Mouse (Mus musculus): Measurements from ENCODE around the gene Kifc5b.
A peak's percentile ranks its signal among the peaks of the same experiment; 100 is the strongest.

Kifc5b gene

GRCm38 (mm10) chr17:26947231-26948100, 30.6 kb downstream of the Kifc5b start:
- peak in 1 of 2 experiments; percentile 33 for DNase-seq

DNA sequence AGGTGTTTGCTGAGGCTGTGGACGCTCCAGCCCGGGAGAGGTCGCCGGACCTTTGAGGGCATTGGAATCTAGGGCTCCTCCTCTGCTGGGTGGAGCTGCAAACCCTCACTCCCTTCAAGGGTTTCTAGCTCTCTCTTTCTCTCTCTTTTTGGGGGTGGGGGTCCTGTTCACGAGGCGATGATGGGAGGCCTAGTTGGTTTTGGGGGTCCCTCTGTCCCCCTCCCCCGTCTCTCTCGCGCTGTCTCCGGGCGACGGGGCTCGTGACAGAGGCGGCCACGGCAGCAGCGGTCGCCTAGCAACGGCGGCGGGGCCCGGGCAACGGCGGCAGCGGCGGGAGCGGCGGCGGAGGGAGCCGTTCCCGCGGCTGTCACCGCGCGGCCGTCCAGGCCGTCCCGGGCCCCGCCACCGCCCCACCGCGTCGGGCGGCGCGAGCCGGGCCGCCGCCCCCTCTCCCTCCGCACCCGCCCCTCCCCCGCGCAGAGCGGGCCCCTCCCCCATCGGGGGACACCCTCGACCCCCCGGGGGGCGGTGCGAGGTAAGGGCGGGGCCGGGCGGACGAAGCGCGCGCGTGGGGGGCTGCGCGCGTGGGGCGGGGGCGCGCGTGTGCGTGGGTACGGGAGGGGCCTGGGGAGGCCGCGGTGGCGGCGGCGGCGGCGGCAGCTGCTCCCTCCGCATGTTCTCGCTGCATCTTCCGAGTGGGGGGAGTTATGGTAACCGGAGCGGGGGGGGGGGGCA, 31.6 kb downstream of the Kifc5b start:
- peak; percentile 62 to 78 for DNase-seq

- peak in 1 of 2 experiments; percentile 74 for DNase-seq
Observed at GRCm38 (mm10) chr17:26949051-26949577, 32.2 kb downstream of the Kifc5b start.

- no peak for DNase-seq
Observed at GRCm38 (mm10) chr17:26949866-26950265, 33.0 kb downstream of the Kifc5b start.

DNA sequence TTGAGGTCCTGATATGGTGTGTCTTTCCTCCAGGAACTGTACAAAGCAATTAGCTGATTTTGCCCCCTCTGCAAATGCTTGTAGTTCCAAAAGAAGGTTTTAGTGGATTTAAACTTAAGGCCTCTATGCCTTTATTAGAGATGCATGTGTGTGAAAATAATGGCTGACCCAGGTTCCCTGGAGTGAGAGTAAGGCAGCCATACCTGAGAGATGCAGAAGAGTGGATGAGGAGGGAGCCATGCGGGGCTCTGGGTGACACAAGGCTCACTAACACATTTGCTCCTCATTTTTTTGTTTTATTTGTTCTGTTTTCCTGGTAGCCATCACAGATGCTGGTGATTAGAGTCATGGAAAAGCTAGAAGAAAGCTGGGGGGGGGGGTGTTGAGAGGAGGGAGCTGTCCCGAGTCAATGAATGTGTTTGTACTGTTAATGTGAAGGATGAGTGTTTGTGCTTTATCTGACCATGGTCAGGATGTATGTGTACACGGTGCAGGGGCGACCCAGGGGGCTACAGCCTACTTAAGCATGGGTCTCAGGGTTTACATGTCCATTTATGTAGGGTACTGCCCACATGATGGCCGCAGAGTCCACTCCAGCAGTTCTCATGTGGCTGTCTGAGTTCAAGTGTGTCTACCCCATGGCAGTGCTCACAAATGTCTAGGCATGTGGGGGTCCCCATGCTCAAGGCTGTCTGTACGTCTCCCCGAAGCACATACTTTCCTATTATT, 33.8 kb downstream of the Kifc5b start:
- no peak for DNase-seq

DNA sequence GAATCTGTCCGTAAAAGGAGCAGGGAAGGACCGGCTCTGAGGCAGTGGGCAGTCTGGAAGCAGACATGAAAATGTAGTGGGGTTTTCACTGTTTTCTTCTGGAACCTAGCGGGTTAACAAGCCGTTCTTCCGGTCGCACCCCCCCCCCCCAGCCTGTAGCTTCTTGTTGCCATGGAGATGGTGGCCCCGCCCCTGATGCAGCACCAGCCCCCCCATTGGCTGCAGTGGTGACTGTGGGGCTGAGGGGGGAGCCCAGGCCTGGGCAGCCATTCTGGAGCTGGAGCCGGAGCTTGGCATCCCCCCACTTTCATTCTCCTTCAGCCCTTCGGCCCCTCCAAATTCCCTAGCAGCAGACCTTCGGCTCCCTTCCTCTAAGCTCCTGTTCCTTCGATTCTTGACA, 34.5 kb downstream of the Kifc5b start:
- DNase-seq: peak; percentile 85 to 86

- DNase-seq: no peak
Observed at GRCm38 (mm10) chr17:26951952-26952877, 35.3 kb downstream of the Kifc5b start.

DNA sequence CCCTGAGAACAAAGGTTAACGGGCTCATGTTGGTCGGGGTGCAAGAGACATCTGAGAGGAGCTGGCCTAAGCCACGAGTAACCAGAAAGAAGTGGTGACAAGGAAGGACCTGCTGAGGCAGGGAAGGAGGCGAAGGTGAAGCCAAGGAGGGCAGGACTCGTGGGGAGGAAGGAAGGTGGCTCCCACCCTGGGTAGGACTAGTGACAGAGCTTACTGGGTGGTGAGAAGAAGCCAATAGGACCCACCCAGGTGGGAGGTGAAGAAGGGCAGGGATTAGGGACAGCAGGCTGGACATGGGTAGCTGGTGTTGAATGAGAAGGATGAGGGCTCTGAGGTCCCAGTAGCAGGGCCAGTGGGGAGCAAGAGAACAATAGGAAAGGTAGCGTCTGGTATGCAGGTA, 36.3 kb downstream of the Kifc5b start:
- DNase-seq: no peak

DNA sequence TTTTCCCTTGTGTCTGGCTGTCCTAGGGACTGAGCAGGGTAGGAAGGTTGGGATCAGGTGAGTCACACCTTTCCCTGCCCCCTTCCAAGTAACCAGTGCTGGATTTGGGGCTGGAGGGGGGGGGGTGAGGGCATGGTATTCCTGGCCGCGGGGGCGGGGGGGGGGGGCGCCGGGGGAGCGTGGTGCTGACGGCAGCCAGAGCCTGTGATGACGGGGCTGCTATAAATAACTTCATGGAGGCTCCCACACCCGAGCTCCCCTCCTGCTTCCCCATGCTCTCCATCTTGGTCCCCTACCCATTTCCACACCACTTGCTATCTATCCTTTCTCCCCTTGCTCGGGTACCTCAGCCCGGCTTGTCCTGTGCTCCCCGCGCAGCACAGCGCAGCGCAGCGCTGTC, 36.8 kb downstream of the Kifc5b start:
- no peak for DNase-seq

- DNase-seq: no peak
Observed at GRCm38 (mm10) chr17:26956309-26956708, 39.4 kb downstream of the Kifc5b start.

- DNase-seq: no peak
Observed at GRCm38 (mm10) chr17:26956895-26957294, 40.0 kb downstream of the Kifc5b start.

- no peak for DNase-seq
Observed at GRCm38 (mm10) chr17:26957872-26958271, 41.0 kb downstream of the Kifc5b start.

DNA sequence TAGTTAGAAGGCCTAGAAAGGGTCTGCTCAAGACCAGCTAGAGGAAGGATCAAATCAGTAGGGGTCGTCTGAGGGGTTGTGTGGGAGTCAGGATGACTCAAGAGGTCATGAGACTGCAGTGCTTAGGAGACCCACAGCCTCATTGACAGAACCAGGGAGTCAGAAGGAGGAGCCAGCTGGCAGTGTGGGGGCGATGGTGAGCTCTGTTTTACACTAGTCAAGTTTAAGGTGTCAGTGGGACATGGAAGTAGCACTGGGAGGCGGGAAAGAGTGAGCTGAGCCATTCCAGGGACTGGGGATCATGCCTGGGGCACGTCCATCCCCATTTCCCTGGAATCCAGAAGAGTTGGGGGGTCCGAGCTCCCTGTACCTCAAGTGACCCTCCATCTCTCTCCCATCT, 42.0 kb downstream of the Kifc5b start:
- peak in 1 of 2 experiments; percentile 31 for DNase-seq

DNA sequence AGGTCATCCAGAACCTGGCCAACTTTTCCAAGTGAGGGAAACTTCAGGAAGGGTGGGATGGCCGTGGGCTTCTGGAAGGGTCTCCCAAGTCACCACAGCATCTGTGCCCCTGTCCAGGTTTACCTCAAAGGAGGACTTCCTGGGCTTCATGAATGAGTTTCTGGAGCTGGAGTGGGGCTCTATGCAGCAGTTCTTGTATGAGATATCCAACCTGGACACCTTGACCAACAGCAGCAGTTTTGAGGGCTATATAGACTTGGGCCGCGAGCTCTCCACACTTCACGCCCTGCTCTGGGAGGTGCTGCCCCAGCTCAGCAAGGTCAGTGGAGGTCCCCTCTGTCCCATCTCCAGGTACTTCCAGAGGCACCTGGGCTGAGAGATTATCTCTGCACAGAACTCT, 42.9 kb downstream of the Kifc5b start:
- DNase-seq: no peak

DNA sequence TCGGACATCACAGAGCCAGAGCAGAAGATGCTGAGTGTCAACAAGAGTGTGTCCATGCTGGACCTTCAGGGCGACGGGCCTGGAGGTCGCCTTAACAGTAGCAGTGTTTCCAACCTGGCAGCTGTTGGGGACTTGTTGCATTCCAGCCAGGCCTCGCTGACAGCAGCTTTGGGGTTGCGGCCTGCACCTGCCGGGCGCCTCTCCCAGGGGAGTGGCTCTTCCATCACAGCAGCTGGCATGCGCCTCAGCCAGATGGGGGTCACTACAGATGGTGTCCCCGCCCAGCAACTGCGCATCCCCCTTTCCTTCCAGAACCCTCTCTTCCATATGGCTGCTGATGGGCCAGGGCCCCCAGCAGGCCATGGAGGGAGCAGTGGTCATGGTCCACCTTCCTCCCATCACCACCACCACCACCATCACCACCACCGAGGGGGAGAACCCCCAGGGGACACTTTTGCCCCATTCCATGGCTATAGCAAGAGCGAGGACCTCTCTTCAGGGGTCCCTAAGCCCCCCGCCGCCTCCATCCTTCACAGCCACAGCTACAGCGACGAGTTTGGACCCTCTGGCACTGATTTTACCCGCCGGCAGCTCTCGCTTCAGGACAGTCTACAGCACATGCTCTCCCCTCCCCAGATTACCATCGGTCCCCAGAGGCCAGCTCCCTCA, 44.8 kb downstream of the Kifc5b start:
- no peak for DNase-seq

- no peak for DNase-seq
Observed at GRCm38 (mm10) chr17:26966993-26967392, 50.1 kb downstream of the Kifc5b start.

GRCm38 (mm10) chr17:26967477-26967876, 50.6 kb downstream of the Kifc5b start:
- no peak for DNase-seq

DNA sequence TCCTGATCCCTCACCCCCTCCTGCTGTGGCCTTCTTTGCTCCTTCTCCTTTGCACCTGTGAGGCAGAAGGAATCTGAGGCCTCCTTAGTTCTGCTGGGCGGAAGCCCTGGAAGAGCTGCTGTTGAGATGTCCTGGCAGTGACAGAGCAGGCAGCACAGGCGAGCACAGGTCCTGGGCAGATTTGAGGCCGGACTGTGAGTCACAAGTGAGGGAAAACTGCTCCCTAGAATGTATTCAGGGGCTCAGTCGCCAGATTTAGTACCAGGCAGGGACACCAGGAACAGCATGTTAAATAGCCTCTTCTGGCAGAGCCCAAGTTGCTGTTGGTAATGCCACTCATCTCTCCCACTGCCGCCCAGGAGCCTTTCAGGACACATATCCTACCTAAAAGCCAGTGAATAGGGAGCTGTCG, 51.3 kb downstream of the Kifc5b start:
- no peak for DNase-seq

DNA sequence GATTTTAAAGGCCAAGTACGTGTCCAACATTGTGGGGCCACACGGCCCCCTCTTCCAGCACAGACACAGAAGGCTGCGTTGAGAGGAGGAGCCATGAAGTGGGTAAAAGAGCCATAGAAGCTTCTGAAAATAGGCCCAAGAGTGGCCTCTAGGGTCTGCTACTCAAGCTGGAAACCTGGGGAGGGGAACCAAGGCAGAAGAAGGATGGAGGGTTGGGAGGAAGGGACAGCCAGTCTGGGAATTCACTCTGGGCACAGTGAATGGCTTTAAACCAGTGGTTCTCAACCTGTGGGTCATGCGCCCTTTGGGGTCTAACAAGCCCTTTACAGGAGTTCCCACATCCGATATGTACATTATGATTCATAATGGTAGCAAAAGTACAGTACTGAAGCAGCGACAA, 52.4 kb downstream of the Kifc5b start:
- no peak for DNase-seq

DNA sequence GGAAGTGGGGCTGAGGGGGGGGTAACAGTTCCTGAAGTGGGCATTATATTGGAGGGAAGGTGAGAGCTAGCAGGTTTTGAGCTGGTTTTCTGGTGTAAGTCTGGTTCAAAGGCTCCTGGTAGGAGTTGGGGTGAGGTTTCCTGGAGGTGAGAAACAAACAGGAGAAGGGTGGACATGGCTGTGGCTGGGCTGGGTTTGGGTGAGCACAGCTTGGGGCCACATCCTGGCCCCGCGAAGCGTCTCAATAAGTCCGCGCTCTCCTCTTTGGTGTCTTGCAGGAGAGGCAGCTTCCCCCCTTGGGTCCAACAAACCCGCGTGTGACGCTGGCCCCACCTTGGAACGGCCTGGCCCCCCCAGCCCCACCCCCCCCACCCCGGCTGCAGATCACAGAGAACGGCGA, 53.3 kb downstream of the Kifc5b start:
- no peak for DNase-seq

- DNase-seq: no peak
Observed at GRCm38 (mm10) chr17:26971247-26971905, 54.5 kb downstream of the Kifc5b start.

All from kidney, postnatal 25 days (tissue).